Mouse (Mus musculus) stomach, embryonic 14.5 days (tissue): ENCODE results near the gene Ddhd1. TPM values are rescaled to one million over a fixed set of nuclear protein-coding genes. Genes with fewer than 3 reads are reported as not detected.

Experiments used
- ATAC-seq: fragments of 200-750 bp; cut with Nextera tagmentation; 2 replicates; pipeline ENCODE4 v1.8.0; 2017; ENCODE audit warnings: low read depth, moderate TSS enrichment; ENCODE audit not compliant: insufficient number of reproducible peaks, insufficient read depth, low FRiP score
- H3K27ac ChIP-seq: fragments of 300-500 bp; sonication (generic); 2 replicates; pipeline ENCODE4 v1.5.1; 2014; ENCODE audit warnings: mild to moderate bottlenecking, low read length, moderate library complexity, mixed read lengths
- H3K27me3 ChIP-seq: fragments of 300-500 bp; sonication (generic); 2 replicates; pipeline ENCODE4 v1.6.1; 2014; ENCODE audit warnings: low read length, control low read depth, mixed read lengths; ENCODE audit not compliant: control insufficient read depth, insufficient read depth
- H3K36me3 ChIP-seq: fragments of 300-500 bp; sonication (generic); 2 replicates; pipeline ENCODE4 v1.6.1; 2014; ENCODE audit warnings: mild to moderate bottlenecking, control low read depth, low read length, moderate library complexity, mixed read lengths; ENCODE audit not compliant: control insufficient read depth, insufficient read depth
- H3K4me1 ChIP-seq: fragments of 300-500 bp; sonication (generic); 2 replicates; pipeline ENCODE4 v1.6.1; 2014; ENCODE audit warnings: low read length, control low read depth, mixed read lengths; ENCODE audit not compliant: control insufficient read depth, insufficient read depth
- H3K4me2 ChIP-seq: fragments of 300-500 bp; sonication (generic); replicated peaks from 2 replicates; pipeline ENCODE4 v1.6.1; 2014; ENCODE audit warnings: low read depth, low read length, control low read depth
- H3K4me3 ChIP-seq: fragments of 300-500 bp; sonication (generic); 2 replicates; pipeline ENCODE4 v1.5.1; 2014; ENCODE audit warnings: low read depth, low read length, control low read depth
- H3K9ac ChIP-seq: fragments of 300-500 bp; sonication (generic); replicated peaks from 2 replicates; pipeline ENCODE4 v1.6.1; 2014; ENCODE audit warnings: low read depth, mild to moderate bottlenecking, control low read depth, low read length, moderate library complexity, mixed read lengths
- H3K9me3 ChIP-seq: fragments of 300-500 bp; sonication (generic); 2 replicates; pipeline ENCODE4 v1.6.1; 2016; ENCODE audit warnings: low read depth, low read length, control low read depth; ENCODE audit not compliant: control insufficient read depth
- WGBS: fragments of 180-500 bp; shearing (Covaris S2); extraction: QIAGEN DNeasy Blood & Tissue Kit; methylation state at CpG from one replicate; pipeline ENCODE4 v1.1.7; 2014; 5-methylcytosine and 5-hydroxymethylcytosine counted together
- polyA plus RNA-seq: library from polyadenylated mRNA; unstranded; fragments of >200 nt; fragmentation: Nextera tagmentation; extraction: Ambion mirVana; gene quantifications from 2 replicates; pipeline ENCODE4 v1.2.1, GENCODE M21; 2014

The Ddhd1 gene
- polyA plus RNA-seq, 1 experiment from 2014 or later, result 10.9 TPM

DNA sequence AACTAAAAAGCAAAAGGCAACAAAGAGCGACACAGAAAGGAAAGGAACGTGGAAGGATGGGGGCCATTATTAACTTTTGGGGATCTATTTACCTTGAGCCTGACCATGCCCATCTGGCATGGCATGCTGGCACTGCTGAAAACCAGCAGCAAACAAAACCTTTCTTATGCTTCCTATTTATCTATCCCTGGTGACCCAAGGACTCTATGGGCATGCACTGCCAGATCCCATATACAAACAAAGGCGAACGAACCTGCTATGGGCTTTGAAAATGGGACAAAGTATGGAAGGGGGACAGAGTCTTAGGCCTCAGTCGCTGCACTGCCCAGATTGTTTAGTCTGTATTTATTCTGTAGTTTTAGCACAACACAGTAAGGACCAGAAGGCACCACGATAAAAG lies 43.5 kb downstream of the Ddhd1 start:
- Histone ChIP-seq H3K4me3 (no peak overlapping the region), H3K36me3 (peaks cover 9% of the 10 kb centered on the region), H3K27ac (no peak overlapping the region), H3K9me3 (peaks cover 3% of the 10 kb centered on the region; the same call in 1 of the 2 replicates), H3K27me3 (no peaks in the 10 kb centered on the region), H3K9ac (no peak overlapping the region), H3K4me2 (no peak overlapping the region), H3K4me1 (peaks cover 10% of the 10 kb centered on the region)
- ATAC-seq, result no peak
- 75% methylated on average over 6 of the region's 6 CpGs for whole genome bisulfite sequencing

DNA sequence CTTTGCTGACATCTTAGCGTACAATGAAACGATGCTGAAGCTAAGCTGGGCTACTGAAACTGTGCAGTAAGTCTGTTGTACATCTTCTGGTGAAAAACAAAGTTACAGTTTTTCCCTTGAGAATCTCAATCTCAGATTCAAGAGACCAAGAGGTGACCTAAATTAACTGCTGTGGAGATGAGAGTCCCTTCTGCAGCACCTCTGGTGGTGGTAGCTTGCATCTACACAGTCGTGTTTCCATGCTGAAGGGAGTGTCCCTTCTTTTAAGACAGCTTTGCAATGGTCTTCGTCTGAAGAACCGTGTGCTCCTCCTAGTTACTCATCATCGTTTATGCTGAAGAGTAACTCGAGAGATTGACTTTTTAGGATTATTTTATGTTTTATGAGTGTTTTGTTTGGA lies 46.3 kb downstream of the Ddhd1 start:
- H3K36me3 ChIP-seq, result peaks cover 9% of the 10 kb centered on the region
- H3K4me3 ChIP-seq, result no peak overlapping the region
- H3K9me3 ChIP-seq, result peaks cover 3% of the 10 kb centered on the region; the same call in 1 of the 2 replicates
- H3K4me2 ChIP-seq, result no peak overlapping the region
- WGBS, result 84% methylated on average over 7 of the region's 7 CpGs
- H3K9ac ChIP-seq, result no peak overlapping the region
- no peak for ATAC-seq
- no peak overlapping the region for H3K27ac ChIP-seq
- H3K27me3 ChIP-seq, result no peaks in the 10 kb centered on the region
- no peaks in the 10 kb centered on the region for H3K4me1 ChIP-seq

DNA sequence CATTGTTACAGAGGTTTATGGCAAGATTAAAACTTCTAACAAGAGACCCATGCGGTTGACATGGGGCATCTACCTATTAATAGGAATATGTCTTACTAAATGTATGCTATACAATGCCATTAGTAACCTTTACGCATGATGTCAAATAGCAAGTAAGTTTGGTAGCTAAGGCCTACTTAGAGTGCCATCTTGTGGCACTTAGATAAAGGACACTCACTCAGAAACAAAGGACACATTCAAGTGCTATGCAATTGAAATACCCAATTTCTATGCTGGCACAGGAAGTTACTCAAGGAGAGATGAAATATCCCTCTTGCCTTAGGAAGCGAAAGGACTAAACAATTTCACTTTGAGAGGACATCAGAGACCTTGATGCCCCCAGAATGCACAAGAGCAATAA lies 55.9 kb downstream of the Ddhd1 start:
- no peaks in the 10 kb centered on the region for H3K27me3 ChIP-seq
- peaks cover 3% of the 10 kb centered on the region; the same call in 1 of the 2 replicates for H3K36me3 ChIP-seq
- H3K9ac ChIP-seq, result no peak overlapping the region
- no peak for ATAC-seq
- H3K27ac ChIP-seq, result no peak overlapping the region
- no peaks in the 10 kb centered on the region for H3K9me3 ChIP-seq
- WGBS, result 64% methylated on average over 3 of the region's 3 CpGs
- H3K4me1 ChIP-seq, result no peaks in the 10 kb centered on the region
- no peak overlapping the region for H3K4me3 ChIP-seq
- no peak overlapping the region for H3K4me2 ChIP-seq

DNA sequence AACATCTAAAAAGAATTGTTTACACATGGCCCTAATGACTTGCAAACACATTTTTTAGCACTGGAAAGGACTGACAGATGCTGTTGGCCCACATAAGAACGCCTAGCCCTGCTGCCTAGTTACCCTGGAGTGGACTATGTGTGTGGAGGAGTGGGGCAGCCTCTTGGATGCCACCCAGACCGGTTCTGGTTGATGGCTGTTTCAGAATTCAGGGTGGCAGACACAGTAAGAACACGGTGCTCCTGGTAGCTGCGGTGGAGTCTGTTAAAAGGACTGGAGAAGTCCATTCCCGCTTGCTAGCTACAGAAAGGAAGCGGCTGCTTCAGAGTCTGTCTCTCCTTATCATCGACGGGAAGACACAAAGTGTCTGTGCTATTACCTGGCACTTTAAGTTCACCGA lies 57.4 kb downstream of the Ddhd1 start:
- Histone ChIP-seq H3K4me3 (no peak overlapping the region), H3K36me3 (peaks cover 3% of the 10 kb centered on the region; the same call in 1 of the 2 replicates), H3K9ac (no peak overlapping the region), H3K27me3 (no peaks in the 10 kb centered on the region), H3K27ac (no peak overlapping the region), H3K9me3 (no peaks in the 10 kb centered on the region), H3K4me2 (no peak overlapping the region), H3K4me1 (no peaks in the 10 kb centered on the region)
- 71% methylated on average over 9 of the region's 9 CpGs for WGBS
- ATAC-seq, result no peak

DNA sequence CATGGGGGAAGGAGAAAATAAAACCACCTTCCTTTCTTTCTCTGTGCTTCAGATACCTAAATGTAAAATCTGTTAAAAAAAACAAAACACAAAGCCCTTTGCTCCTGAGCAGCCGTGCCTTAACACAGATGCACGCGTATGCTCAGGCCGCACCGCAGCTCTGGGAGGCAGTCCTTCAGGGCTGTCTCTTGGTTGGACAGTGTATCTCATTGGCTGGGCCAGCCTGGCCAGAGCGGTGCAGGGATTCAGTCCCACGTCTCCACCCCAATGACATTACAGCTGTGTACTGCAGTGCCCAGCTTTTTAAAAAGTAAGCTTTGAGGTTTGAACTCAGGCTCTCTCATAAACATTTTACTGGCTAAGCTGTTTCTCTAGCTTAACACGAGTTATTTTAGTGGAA lies 60.1 kb downstream of the Ddhd1 start:
- ATAC-seq, result no peak

DNA sequence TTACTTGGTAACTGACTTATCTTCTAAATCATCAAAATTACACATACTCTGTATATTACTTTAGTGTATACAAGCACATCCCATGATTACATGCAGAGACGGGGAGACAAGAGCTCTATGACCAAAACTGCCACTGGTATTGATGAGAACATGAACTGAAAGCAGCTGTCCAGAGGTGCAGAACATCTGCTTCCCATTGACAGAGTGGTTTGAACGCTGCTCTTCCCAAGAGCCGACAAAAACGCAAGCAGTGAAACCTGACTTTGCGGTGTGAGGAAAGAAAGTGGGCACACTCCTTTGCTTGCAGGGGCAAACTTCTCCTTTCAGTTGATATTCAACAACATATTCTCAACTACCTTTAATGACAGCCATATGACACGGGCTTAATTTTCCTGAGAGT lies 64.7 kb downstream of the Ddhd1 start:
- no peak overlapping the region for H3K27ac ChIP-seq

More for the DNA sequence above, 60.1 kb downstream of the Ddhd1 start:
- no peaks in the 10 kb centered on the region for H3K27me3 ChIP-seq
- H3K9me3 ChIP-seq, result no peaks in the 10 kb centered on the region
- H3K4me1 ChIP-seq, result no peaks in the 10 kb centered on the region
- 67% methylated on average over 8 of the region's 8 CpGs for WGBS
- no peak overlapping the region for H3K27ac ChIP-seq
- no peak overlapping the region for H3K4me2 ChIP-seq
- H3K9ac ChIP-seq, result no peak overlapping the region
- H3K36me3 ChIP-seq, result 0 out of 2 replicates have a peak, but pooled peaks cover 3% of the 10 kb centered on the region
- no peak overlapping the region for H3K4me3 ChIP-seq

DNA sequence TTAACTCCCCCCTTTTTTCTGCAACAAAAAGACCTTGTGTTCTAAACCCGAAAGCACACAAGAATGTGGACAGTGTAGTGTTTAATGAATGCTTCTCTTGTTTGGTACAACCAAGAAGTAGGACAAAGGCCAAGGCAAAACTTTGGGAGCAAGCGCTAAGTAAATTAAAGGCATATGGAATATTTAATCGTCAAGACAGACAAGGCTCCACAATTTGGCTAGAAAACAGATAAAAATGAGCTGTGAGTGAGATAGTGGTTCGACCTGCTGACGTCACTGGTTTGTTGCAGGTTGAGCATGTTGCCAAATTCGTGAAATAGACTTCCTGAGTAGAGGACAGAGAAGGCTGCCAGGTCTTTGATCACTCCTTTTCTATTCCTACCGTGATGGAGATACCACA lies 69.5 kb downstream of the Ddhd1 start:
- H3K4me2 ChIP-seq, result no peak overlapping the region
- H3K4me1 ChIP-seq, result no peaks in the 10 kb centered on the region
- H3K9ac ChIP-seq, result no peak overlapping the region
- WGBS, result 77% methylated on average over 7 of the region's 7 CpGs
- H3K9me3 ChIP-seq, result no peaks in the 10 kb centered on the region
- no peak overlapping the region for H3K4me3 ChIP-seq
- no peak overlapping the region for H3K27ac ChIP-seq
- no peak for ATAC-seq
- H3K27me3 ChIP-seq, result no peaks in the 10 kb centered on the region
- H3K36me3 ChIP-seq, result no peaks in the 10 kb centered on the region

More for the DNA sequence above, 64.7 kb downstream of the Ddhd1 start:
- no peaks in the 10 kb centered on the region for H3K4me1 ChIP-seq
- H3K4me2 ChIP-seq, result no peak overlapping the region
- H3K9me3 ChIP-seq, result no peaks in the 10 kb centered on the region
- 87% methylated on average over 6 of the region's 6 CpGs for WGBS
- no peaks in the 10 kb centered on the region for H3K36me3 ChIP-seq
- ATAC-seq, result no peak
- H3K27me3 ChIP-seq, result no peaks in the 10 kb centered on the region
- no peak overlapping the region for H3K9ac ChIP-seq
- H3K4me3 ChIP-seq, result no peak overlapping the region

DNA sequence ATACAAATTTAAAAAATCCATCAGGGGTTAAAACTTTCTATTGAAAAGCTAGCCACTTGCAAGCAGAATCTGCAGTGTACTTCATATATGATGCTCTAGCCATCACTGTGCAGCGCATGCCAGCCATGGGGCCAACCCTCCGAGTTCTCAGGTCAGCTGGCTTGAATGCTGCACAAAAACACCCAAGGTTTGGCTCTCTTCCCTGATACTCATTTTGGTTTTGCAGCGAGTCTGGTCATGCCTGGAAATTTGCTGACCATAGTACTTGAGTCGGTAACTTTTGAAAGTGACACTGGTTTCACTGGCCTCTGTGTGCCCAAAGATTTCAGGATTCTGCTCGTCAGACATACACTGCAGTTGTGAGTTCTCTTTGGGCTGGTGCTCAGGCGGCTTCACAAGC lies 70.4 kb downstream of the Ddhd1 start:
- H3K27ac ChIP-seq, result no peak overlapping the region
- no peak for ATAC-seq
- H3K27me3 ChIP-seq, result no peaks in the 10 kb centered on the region
- no peaks in the 10 kb centered on the region for H3K9me3 ChIP-seq
- WGBS, result 84% methylated on average over 6 of the region's 6 CpGs
- no peak overlapping the region for H3K4me2 ChIP-seq
- H3K36me3 ChIP-seq, result no peaks in the 10 kb centered on the region
- no peak overlapping the region for H3K9ac ChIP-seq
- no peaks in the 10 kb centered on the region for H3K4me1 ChIP-seq
- H3K4me3 ChIP-seq, result no peak overlapping the region

DNA sequence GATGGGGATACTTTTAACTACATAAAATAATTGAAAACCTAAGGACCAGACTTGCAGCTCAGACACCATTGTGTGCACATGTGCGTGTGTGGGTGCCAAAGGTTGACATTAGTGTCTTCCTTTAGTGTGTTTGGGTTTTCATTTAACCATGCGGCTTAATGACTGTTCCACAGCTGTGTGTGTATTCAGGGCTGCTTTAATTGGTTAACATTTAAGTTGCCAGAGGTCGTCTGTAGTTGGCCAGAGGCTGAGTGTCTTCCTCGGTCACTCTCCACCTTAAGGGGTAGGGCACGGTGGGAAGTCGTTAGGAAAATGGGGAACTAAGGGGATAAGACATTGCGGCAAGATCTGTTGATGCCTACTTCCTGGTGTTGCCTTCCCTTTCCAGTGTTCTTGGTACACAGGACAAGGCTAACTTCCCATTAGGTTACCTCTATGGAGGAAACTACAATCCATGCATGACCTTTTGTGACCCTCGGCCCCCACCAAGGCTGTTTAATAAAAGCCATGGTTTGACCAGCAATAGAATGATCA lies 74.4 kb downstream of the Ddhd1 start:
- WGBS, result 72% methylated on average over 8 of the region's 8 CpGs
- H3K4me3 ChIP-seq, result no peak overlapping the region

More for the DNA sequence above, 74.4 kb downstream of the Ddhd1 start:
- Histone ChIP-seq H3K36me3 (no peaks in the 10 kb centered on the region), H3K9me3 (no peaks in the 10 kb centered on the region), H3K9ac (no peak overlapping the region), H3K4me2 (no peak overlapping the region), H3K4me1 (no peaks in the 10 kb centered on the region), H3K27me3 (no peaks in the 10 kb centered on the region), H3K27ac (no peak overlapping the region)
- no peak for ATAC-seq
